ENCODE assay signal across 15 mouse cellular contexts in the genomic region with DNA sequence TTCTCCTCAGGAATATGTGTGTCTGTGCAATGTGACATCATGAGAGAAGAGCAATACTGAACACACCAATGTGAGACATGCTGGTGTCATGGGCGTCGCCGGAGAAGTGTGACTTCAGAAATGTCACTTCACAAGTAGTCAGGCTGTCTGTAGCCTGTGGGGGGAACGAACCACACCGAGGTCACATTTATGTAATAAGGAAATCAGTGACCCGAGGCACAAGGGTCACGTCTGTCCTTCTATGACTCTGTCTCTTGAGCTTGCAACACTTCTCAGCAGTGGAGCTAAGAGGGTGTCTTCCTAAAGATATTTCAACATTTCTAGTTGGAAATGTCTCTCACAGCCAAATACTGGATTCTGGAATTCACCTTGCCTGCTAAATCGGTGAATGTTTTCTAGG. TPM values are rescaled to one million over a fixed set of nuclear protein-coding genes. Genes with fewer than 3 reads are reported as not detected.
DNase-seq lines count a peak whose midpoint lies in the region; ATAC-seq and TF ChIP-seq lines count a peak whose summit lies in the region.
"Had no signal": no experiment of that assay in that cellular context is flagged by ENCODE, and none has a peak within 500 bp of the region (broad histone marks: within the 10 kb centered on the region; RNA-seq: fewer than 3 reads in every experiment).

No protein-coding gene starts in this region.

- H3K4me2 ChIP-seq in forebrain, embryonic 12.5 days: peak overlapping the region; percentile 55; the same call in 1 of the 2 replicates
- H3K4me2 ChIP-seq in forebrain, embryonic 11.5 days (ENCODE audit: low read depth, low read length, severe bottlenecking): no peak overlapping the region
- peak overlapping the region; percentile 54; the same call in 1 of the 2 replicates for H3K4me2 ChIP-seq in midbrain, embryonic 12.5 days (replicated peaks)
- H3K4me2 ChIP-seq in midbrain, embryonic 11.5 days: no peak overlapping the region; the same call in 1 of the 2 replicates
- peak overlapping the region; percentile 54 for H3K4me2 ChIP-seq in hindbrain, postnatal 0 days (ENCODE audit: low read depth, low read length)
- peak overlapping the region; percentile 52 for H3K4me2 ChIP-seq in neural tube, embryonic 14.5 days (ENCODE audit: low read depth, low read length)

- no peaks in the 10 kb centered on the region for H3K36me3 ChIP-seq in forebrain, embryonic 12.5 days (replicated peaks)
- no peaks in the 10 kb centered on the region for H3K36me3 ChIP-seq in forebrain, embryonic 11.5 days (ENCODE audit: control insufficient read depth, insufficient read depth, low read length)
- H3K36me3 ChIP-seq in midbrain, embryonic 12.5 days: no peaks in the 10 kb centered on the region
- H3K36me3 ChIP-seq in midbrain, embryonic 11.5 days (ENCODE audit: control insufficient read depth, insufficient read depth, low read length): no peaks in the 10 kb centered on the region
- no peaks in the 10 kb centered on the region for H3K36me3 ChIP-seq in hindbrain, postnatal 0 days (ENCODE audit: insufficient read depth, low read length)
- H3K36me3 ChIP-seq in neural tube, embryonic 14.5 days (ENCODE audit: control insufficient read depth, insufficient read depth, low read length): no peaks in the 10 kb centered on the region
- H3K36me3 ChIP-seq: liver, embryonic 13.5 days had no signal

- DNase-seq in forebrain, embryonic 11.5 days (ENCODE audit: low spot score): no peak
- no peak for DNase-seq in midbrain, embryonic 11.5 days (ENCODE audit: low spot score, missing footprints)
- no peak for DNase-seq in hindbrain, postnatal 0 days (ENCODE audit: low spot score)
- DNase-seq in cerebellum, adult 8-10 months: no peak
- DNase-seq in heart, adult 11 months: no peak
- DNase-seq: adrenal gland, postnatal 36 days; gastrocnemius, postnatal 14 days; kidney, adult 11 months; liver, embryonic 13.5 days; lung, postnatal 10 days; thymus, adult 18-20 months had no signal

- no peak for ATAC-seq in forebrain, embryonic 12.5 days (ENCODE audit: low FRiP score)
- ATAC-seq in forebrain, embryonic 11.5 days (replicated peaks; ENCODE audit: low FRiP score): no peak
- ATAC-seq in midbrain, embryonic 12.5 days (ENCODE audit: low FRiP score, low read depth): no peak
- no peak for ATAC-seq in midbrain, embryonic 11.5 days (ENCODE audit: low FRiP score)
- ATAC-seq in hindbrain, postnatal 0 days: no peak
- no peak for ATAC-seq in neural tube, embryonic 14.5 days (ENCODE audit: low read depth)

- peaks cover 15% of the 10 kb centered on the region for H3K4me1 ChIP-seq in forebrain, embryonic 12.5 days
- 0 out of 2 replicates have a peak, but pooled peaks cover 2% of the 10 kb centered on the region for H3K4me1 ChIP-seq in forebrain, embryonic 11.5 days (replicated peaks; ENCODE audit: control insufficient read depth, insufficient read depth, low read length)
- peaks cover 15% of the 10 kb centered on the region; the same call in 1 of the 2 replicates for H3K4me1 ChIP-seq in midbrain, embryonic 12.5 days
- peaks cover 11% of the 10 kb centered on the region for H3K4me1 ChIP-seq in midbrain, embryonic 11.5 days (ENCODE audit: control insufficient read depth, insufficient read depth, low read length)
- no peaks in the 10 kb centered on the region for H3K4me1 ChIP-seq in hindbrain, postnatal 0 days (ENCODE audit: insufficient read depth, low read length)
- H3K4me1 ChIP-seq in neural tube, embryonic 14.5 days (ENCODE audit: control insufficient read depth, insufficient read depth, low read length): peaks cover 6% of the 10 kb centered on the region; the same call in 1 of the 2 replicates
- H3K4me1 ChIP-seq: liver, embryonic 13.5 days had no signal

- no peaks in the 10 kb centered on the region for H3K9me3 ChIP-seq in forebrain, embryonic 12.5 days
- H3K9me3 ChIP-seq in forebrain, embryonic 11.5 days (ENCODE audit: control insufficient read depth, low read length): no peaks in the 10 kb centered on the region; the same call in 1 of the 2 replicates
- no peaks in the 10 kb centered on the region for H3K9me3 ChIP-seq in midbrain, embryonic 12.5 days
- H3K9me3 ChIP-seq in midbrain, embryonic 11.5 days (ENCODE audit: control insufficient read depth, low read length): no peaks in the 10 kb centered on the region
- no peaks in the 10 kb centered on the region for H3K9me3 ChIP-seq in hindbrain, postnatal 0 days (ENCODE audit: low read length)
- no peaks in the 10 kb centered on the region for H3K9me3 ChIP-seq in neural tube, embryonic 14.5 days (ENCODE audit: control insufficient read depth, low read length)

- H3K27me3 ChIP-seq in forebrain, embryonic 12.5 days: peaks cover 21% of the 10 kb centered on the region; the same call in 1 of the 2 replicates
- H3K27me3 ChIP-seq in forebrain, embryonic 11.5 days (ENCODE audit: control insufficient read depth, insufficient read depth, low read length): no peaks in the 10 kb centered on the region
- H3K27me3 ChIP-seq in midbrain, embryonic 12.5 days: peaks cover 18% of the 10 kb centered on the region
- H3K27me3 ChIP-seq in midbrain, embryonic 11.5 days (ENCODE audit: control insufficient read depth, insufficient read depth, low read length): no peaks in the 10 kb centered on the region
- H3K27me3 ChIP-seq in hindbrain, postnatal 0 days (ENCODE audit: insufficient read depth, low read length): no peaks in the 10 kb centered on the region
- no peaks in the 10 kb centered on the region for H3K27me3 ChIP-seq in neural tube, embryonic 14.5 days (ENCODE audit: control insufficient read depth, insufficient read depth, low read length)

- no peak overlapping the region for H3K27ac ChIP-seq in forebrain, embryonic 12.5 days
- no peak overlapping the region for H3K27ac ChIP-seq in forebrain, embryonic 11.5 days (ENCODE audit: low read depth, low read length)
- H3K27ac ChIP-seq in midbrain, embryonic 12.5 days (replicated peaks): no peak overlapping the region
- H3K27ac ChIP-seq in midbrain, embryonic 11.5 days (ENCODE audit: low read depth, low read length): no peak overlapping the region
- no peak overlapping the region for H3K27ac ChIP-seq in hindbrain, postnatal 0 days
- H3K27ac ChIP-seq in neural tube, embryonic 14.5 days (ENCODE audit: low read depth, low read length): no peak overlapping the region
- H3K27ac ChIP-seq: layer of hippocampus, adult 2 months; liver, embryonic 13.5 days had no signal

- no peak overlapping the region for H3K4me3 ChIP-seq in forebrain, embryonic 12.5 days (replicated peaks)
- H3K4me3 ChIP-seq in forebrain, embryonic 11.5 days (ENCODE audit: low read depth, low read length): no peak overlapping the region
- H3K4me3 ChIP-seq in midbrain, embryonic 12.5 days: no peak overlapping the region
- no peak overlapping the region for H3K4me3 ChIP-seq in midbrain, embryonic 11.5 days (ENCODE audit: low read depth, low read length)
- H3K4me3 ChIP-seq in hindbrain, postnatal 0 days (ENCODE audit: low read length): no peak overlapping the region
- 0 out of 2 replicates have a peak overlapping the region, but pooled peaks have one; percentile 1 for H3K4me3 ChIP-seq in neural tube, embryonic 14.5 days (ENCODE audit: low read depth, low read length)
- H3K4me3 ChIP-seq: layer of hippocampus, adult 2 months had no signal

- WGBS in forebrain, embryonic 12.5 days: 59% methylated on average over 8 of the region's 8 CpGs
- 61% methylated on average over 8 of the region's 8 CpGs for WGBS in forebrain, embryonic 11.5 days
- WGBS in midbrain, embryonic 12.5 days: 46% methylated on average over 8 of the region's 8 CpGs
- WGBS in midbrain, embryonic 11.5 days: 46% methylated on average over 8 of the region's 8 CpGs
- 35% methylated on average over 8 of the region's 8 CpGs for WGBS in hindbrain, postnatal 0 days
- 30% methylated on average over 8 of the region's 8 CpGs for WGBS in neural tube, embryonic 14.5 days

- TF ChIP-seq CTCF in hindbrain, postnatal 0 days (IDR thresholded peaks at IDR 0.05; ENCODE audit: low read depth): no peak

- no peak overlapping the region for H3K9ac ChIP-seq in forebrain, embryonic 12.5 days
- no peak overlapping the region for H3K9ac ChIP-seq in forebrain, embryonic 11.5 days (ENCODE audit: low read length)
- no peak overlapping the region for H3K9ac ChIP-seq in midbrain, embryonic 12.5 days (replicated peaks)
- H3K9ac ChIP-seq in midbrain, embryonic 11.5 days (ENCODE audit: low read length): no peak overlapping the region
- H3K9ac ChIP-seq in hindbrain, postnatal 0 days (replicated peaks; ENCODE audit: low read length): no peak overlapping the region
- H3K9ac ChIP-seq in neural tube, embryonic 14.5 days (replicated peaks; ENCODE audit: low read depth, low read length): no peak overlapping the region; the same call in 1 of the 2 replicates
- H3K9ac ChIP-seq: liver, embryonic 13.5 days had no signal

RNA-seq across cellular contexts. Expression of a gene that starts 27.2 kb away (rescaled TPM):
- polyA plus RNA-seq in forebrain, embryonic 12.5 days (2016; fragmentation: Nextera tagmentation; extraction: Ambion mirVana): 107 and 114 TPM in 2 replicates
- 117 and 125 TPM in 2 replicates for polyA plus RNA-seq in forebrain, embryonic 11.5 days (2014; fragmentation: Nextera tagmentation; extraction: Ambion mirVana)
- polyA plus RNA-seq in midbrain, embryonic 12.5 days (2016; fragmentation: Nextera tagmentation; extraction: Ambion mirVana): 90.9 and 99.8 TPM in 2 replicates
- 102 TPM in 2 replicates for polyA plus RNA-seq in midbrain, embryonic 11.5 days (2014; fragmentation: Nextera tagmentation; extraction: Ambion mirVana)
- 53.3 and 71.5 TPM in 2 replicates for total RNA-seq in hindbrain, postnatal 0 days (2014; rRNA removed)
- polyA plus RNA-seq in hindbrain, postnatal 0 days (2015; fragmentation: Nextera tagmentation; extraction: Ambion mirVana): 94.0 and 96.6 TPM in 2 replicates
- 104 and 105 TPM in 2 replicates for polyA plus RNA-seq in neural tube, embryonic 14.5 days (2014; fragmentation: Nextera tagmentation; extraction: Ambion mirVana)

RNA-seq across cellular contexts. Expression of a gene that starts 42.4 kb away (rescaled TPM):
- polyA plus RNA-seq in forebrain, embryonic 12.5 days (2016; fragmentation: Nextera tagmentation; extraction: Ambion mirVana): 18.8 and 22.3 TPM in 2 replicates
- polyA plus RNA-seq in forebrain, embryonic 11.5 days (2014; fragmentation: Nextera tagmentation; extraction: Ambion mirVana): 21.6 and 25.0 TPM in 2 replicates
- 21.1 and 22.5 TPM in 2 replicates for polyA plus RNA-seq in midbrain, embryonic 12.5 days (2016; fragmentation: Nextera tagmentation; extraction: Ambion mirVana)
- 24.2 and 24.3 TPM in 2 replicates for polyA plus RNA-seq in midbrain, embryonic 11.5 days (2014; fragmentation: Nextera tagmentation; extraction: Ambion mirVana)
- 9.9 and 11.7 TPM in 2 replicates for total RNA-seq in hindbrain, postnatal 0 days (2014; rRNA removed)
- 20.3 and 21.1 TPM in 2 replicates for polyA plus RNA-seq in hindbrain, postnatal 0 days (2015; fragmentation: Nextera tagmentation; extraction: Ambion mirVana)
- 25.2 and 34.7 TPM in 2 replicates for polyA plus RNA-seq in neural tube, embryonic 14.5 days (2014; fragmentation: Nextera tagmentation; extraction: Ambion mirVana)

Comparison
In these comparisons a context has a peak if more than half of its experiments do, and no peak if none do; other contexts are left out.
1. H3K4me2 ChIP-seq: peak in forebrain, embryonic 12.5 days (single experiment), midbrain, embryonic 12.5 days (single experiment), hindbrain, postnatal 0 days (single experiment) and neural tube, embryonic 14.5 days (single experiment); none in forebrain, embryonic 11.5 days (single experiment) and midbrain, embryonic 11.5 days (single experiment).